Mouse (Mus musculus) forebrain, embryonic 15.5 days (tissue): ENCODE measurements around the gene Ankrd65. TPM values are rescaled to one million over a fixed set of nuclear protein-coding genes. Genes with fewer than 3 reads are reported as not detected.

ENCODE experiments used
- ATAC-seq: fragments of 200-750 bp; cut with Nextera tagmentation; replicated peaks from 2 replicates; pipeline ENCODE4 v1.8.0; 2017; ENCODE audit warnings: mild to moderate bottlenecking, moderate TSS enrichment, moderate library complexity
- H3K27ac ChIP-seq: fragments of 300-500 bp; sonication (generic); replicated peaks from 2 replicates; pipeline ENCODE4 v1.5.1; 2015; ENCODE audit warnings: mild to moderate bottlenecking, inconsistent platforms
- H3K27me3 ChIP-seq: fragments of 300-500 bp; sonication (generic); 2 replicates; pipeline ENCODE4 v1.6.1; 2015; ENCODE audit warnings: inconsistent platforms
- H3K36me3 ChIP-seq: fragments of 300-500 bp; sonication (generic); 2 replicates; pipeline ENCODE4 v1.6.1; 2015; ENCODE audit warnings: mild to moderate bottlenecking, inconsistent platforms
- H3K4me1 ChIP-seq: fragments of 300-500 bp; sonication (generic); 2 replicates; pipeline ENCODE4 v1.6.1; 2015; ENCODE audit warnings: inconsistent platforms
- H3K4me2 ChIP-seq: fragments of 300-500 bp; sonication (generic); replicated peaks from 2 replicates; pipeline ENCODE4 v1.6.1; 2015; ENCODE audit warnings: mild to moderate bottlenecking, inconsistent platforms
- H3K4me3 ChIP-seq: fragments of 300-500 bp; sonication (generic); 2 replicates; pipeline ENCODE4 v1.5.1; 2015; ENCODE audit warnings: mild to moderate bottlenecking, inconsistent platforms
- H3K9ac ChIP-seq: fragments of 300-500 bp; sonication (generic); replicated peaks from 2 replicates; pipeline ENCODE4 v1.6.1; 2015; ENCODE audit warnings: mild to moderate bottlenecking, inconsistent platforms
- H3K9me3 ChIP-seq: fragments of 300-500 bp; sonication (generic); 2 replicates; pipeline ENCODE4 v1.6.1; 2016; ENCODE audit warnings: inconsistent platforms
- WGBS: fragments of 180-500 bp; shearing (Covaris S2); methylation state at CpG from one replicate; pipeline ENCODE4 v1.1.7; 2015; ENCODE audit warnings: mixed read lengths; 5-methylcytosine and 5-hydroxymethylcytosine counted together
- polyA plus RNA-seq: library from polyadenylated mRNA; unstranded; fragments of >200 nt; fragmentation: Nextera tagmentation; extraction: Ambion mirVana; gene quantifications from 2 replicates; pipeline ENCODE4 v1.2.1, GENCODE M21; 2015

Ankrd65 gene
- polyA plus RNA-seq, 1 experiment from 2014 or later = not detected

DNA sequence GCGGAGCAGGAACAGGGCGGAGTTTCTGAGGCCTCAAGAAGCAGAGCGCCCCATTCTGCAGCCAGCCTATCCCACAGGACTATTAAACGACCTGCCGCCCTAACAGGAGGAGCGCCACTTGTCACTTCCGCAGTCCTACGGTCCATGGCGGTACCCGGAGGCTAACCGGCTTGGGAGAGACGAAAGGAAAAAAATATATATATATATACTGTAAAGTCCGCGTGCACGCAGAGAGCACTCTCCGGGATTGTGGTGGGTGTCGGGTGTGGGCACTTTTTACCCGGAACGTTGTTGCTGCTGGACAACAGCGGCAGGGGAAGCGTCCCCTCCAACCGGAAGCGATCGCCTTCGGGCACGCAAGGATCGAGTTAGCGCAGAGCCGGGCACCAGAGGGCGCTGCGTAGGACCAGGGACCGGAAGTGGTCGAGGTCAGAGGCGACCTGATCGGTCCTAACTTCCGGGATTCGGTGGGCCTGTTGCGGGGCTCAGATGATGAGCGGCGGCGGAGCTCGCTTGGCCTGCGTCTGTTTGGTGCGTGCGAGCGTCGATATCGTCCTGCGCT lies 41.0 kb downstream of the Ankrd65 start, which contains the start of gene Aurkaip1:
Gene Aurkaip1, plus strand, starts transcription at position 68 of the 562 bp plus-strand sequence.
- under 1% methylated on average over 49 of the region's 49 CpGs for WGBS
- Histone ChIP-seq H3K36me3 (peaks cover 21% of the 10 kb centered on the region), H3K4me2 (peak within 1 kb of the TSS; percentile 98), H3K9ac (peak within 1 kb of the TSS; percentile 78), H3K4me3 (peak within 1 kb of the TSS; percentile 78), H3K27ac (peak within 1 kb of the TSS; percentile 92), H3K4me1 (peaks cover 29% of the 10 kb centered on the region), H3K9me3 (no peaks in the 10 kb centered on the region), H3K27me3 (no peaks in the 10 kb centered on the region)
- ATAC-seq = peak; percentile 94

DNA sequence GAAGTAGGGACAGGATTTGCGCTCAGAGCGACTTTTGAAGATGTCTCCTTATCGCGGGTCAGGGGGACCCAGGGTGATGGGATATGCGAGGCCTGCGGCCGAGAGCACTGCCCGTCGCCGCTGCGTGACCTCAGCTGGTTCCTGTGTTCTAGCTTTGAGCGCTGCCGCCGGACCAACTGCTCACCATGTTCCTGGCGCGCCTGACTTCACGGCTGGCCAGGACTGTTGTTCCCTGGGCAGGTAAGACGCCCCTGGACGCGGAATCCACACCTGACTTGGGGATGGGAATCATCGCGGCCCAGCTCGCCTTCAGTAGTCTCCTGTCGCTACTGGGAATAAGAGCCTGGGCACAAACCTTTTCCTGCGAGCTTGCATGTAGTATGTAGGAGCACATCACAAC lies 41.6 kb downstream of the Ankrd65 start:
- no peak for ATAC-seq
- 1% methylated on average over 25 of the region's 25 CpGs for WGBS
- Histone ChIP-seq H3K4me1 (peaks cover 29% of the 10 kb centered on the region), H3K4me2 (peak overlapping the region; percentile 98), H3K36me3 (peaks cover 15% of the 10 kb centered on the region), H3K27ac (peak overlapping the region; percentile 92), H3K9ac (peak overlapping the region; percentile 78), H3K4me3 (peak overlapping the region; percentile 78), H3K9me3 (no peaks in the 10 kb centered on the region), H3K27me3 (no peaks in the 10 kb centered on the region)

DNA sequence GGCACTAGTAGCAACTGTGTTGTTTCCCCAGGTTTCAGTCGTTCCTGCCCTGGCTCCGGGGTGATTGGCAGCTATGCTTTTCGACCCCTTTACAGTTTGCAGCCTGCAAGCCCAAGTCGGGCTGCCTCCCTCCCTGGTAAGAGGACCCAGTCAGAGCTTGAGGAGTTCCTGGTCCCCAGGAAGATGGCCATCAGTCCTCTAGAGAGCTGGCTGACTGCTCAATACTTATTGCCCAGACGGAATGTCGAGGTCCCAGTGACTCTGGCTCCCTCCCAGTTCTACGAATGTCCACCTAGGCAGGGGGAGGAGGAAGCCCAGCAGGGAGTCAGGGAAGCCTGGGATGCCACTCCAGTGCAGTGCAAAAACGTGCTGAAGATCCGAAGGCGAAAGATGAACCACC lies 42.1 kb downstream of the Ankrd65 start:
- Histone ChIP-seq H3K4me2 (peak overlapping the region; percentile 98), H3K4me1 (peaks cover 29% of the 10 kb centered on the region), H3K27ac (no peak overlapping the region), H3K9ac (peak overlapping the region; percentile 78), H3K9me3 (no peaks in the 10 kb centered on the region), H3K4me3 (peak overlapping the region; percentile 78), H3K36me3 (peaks cover 11% of the 10 kb centered on the region; the same call in 1 of the 2 replicates), H3K27me3 (no peaks in the 10 kb centered on the region)
- whole genome bisulfite sequencing = 60% methylated on average over 10 of the region's 10 CpGs
- ATAC-seq = no peak

DNA sequence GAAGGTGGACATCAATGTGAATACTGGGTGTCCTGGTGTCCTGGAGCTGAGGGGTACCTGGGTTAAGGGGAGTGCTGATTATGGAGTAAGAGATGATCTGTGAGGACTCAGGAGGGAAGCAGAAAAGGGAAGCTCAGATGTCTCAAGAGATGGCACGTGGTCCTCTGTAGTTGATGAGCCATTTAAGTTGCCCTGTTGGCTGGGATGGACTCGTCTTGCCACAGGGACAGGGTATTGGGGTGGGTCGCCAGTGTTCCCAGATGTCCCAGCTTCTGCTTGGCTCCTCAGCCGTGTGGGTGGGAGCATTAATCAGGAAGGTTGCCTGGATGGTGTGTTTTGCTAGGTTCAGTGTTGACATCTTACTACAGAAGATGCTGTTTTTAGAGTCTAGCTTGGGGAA lies 43.0 kb downstream of the Ankrd65 start:
- no peak overlapping the region for H3K9ac ChIP-seq
- no peak overlapping the region for H3K4me3 ChIP-seq

DNA sequence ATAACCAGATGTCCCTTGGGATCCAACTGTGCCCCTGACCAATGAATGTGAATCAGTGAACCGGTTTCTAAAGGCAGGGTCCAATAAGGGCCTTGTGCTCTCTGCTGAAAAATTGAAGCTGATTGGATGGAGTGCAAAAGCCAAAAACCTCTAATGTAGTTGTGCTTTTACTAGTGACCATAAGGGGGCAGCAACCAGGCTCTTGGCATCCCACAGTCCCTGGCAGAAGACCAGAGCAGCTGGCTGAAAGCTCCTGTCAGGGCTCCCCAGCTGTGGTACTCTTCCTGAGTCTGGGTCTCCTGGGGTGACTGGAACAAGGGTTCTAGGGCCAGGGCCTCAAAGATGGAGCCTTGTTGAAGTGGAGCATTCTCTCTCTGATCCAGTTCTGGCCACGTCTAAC lies 43.6 kb downstream of the Ankrd65 start:
- 35% methylated on average over 2 of the region's 2 CpGs for WGBS
- Histone ChIP-seq H3K27ac (peak overlapping the region; percentile 58), H3K9ac (peak overlapping the region; percentile 8; the same call in 1 of the 2 replicates), H3K9me3 (no peaks in the 10 kb centered on the region), H3K36me3 (0 out of 2 replicates have a peak, but pooled peaks cover 5% of the 10 kb centered on the region), H3K4me3 (no peak overlapping the region), H3K4me1 (peaks cover 29% of the 10 kb centered on the region), H3K4me2 (no peak overlapping the region), H3K27me3 (no peaks in the 10 kb centered on the region)
- ATAC-seq = no peak

More for the DNA sequence above, 43.0 kb downstream of the Ankrd65 start:
- peaks cover 29% of the 10 kb centered on the region for H3K4me1 ChIP-seq
- no peaks in the 10 kb centered on the region for H3K27me3 ChIP-seq
- H3K36me3 ChIP-seq = 0 out of 2 replicates have a peak, but pooled peaks cover 5% of the 10 kb centered on the region
- 90% methylated on average over 4 of the region's 4 CpGs for whole genome bisulfite sequencing
- H3K4me2 ChIP-seq = no peak overlapping the region
- no peaks in the 10 kb centered on the region for H3K9me3 ChIP-seq
- ATAC-seq = no peak
- no peak overlapping the region for H3K27ac ChIP-seq

DNA sequence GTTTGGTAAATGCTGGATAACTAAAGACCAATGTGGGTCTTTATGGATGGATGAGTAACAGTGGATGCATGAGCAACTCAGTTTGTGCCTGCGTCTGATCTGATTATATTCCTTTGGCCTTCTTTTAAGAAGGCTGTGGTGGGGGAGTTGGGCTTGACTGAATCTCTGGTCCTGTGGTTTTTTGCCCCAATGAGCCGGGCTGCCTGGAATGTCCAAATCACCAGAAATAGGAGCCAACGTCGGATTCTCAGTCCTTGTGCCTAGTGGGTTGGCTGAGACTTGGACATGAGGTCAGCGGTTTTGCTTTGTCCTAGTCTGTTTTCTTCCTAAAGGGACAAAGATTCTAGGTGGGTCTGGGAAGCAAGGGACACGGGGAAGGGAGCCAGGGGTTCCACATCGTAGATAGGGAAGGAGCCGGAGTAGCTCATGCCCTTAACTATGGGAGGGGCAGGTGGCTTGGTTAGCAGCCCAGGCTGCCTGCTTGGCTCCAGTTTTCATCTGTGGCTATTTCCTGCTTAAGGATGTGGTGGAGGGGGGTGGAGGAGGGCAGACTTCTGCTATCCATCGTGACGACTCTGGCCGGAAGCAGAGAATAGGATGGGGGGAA lies 47.3 kb downstream of the Ankrd65 start:
- peaks cover 13% of the 10 kb centered on the region for H3K27me3 ChIP-seq
- H3K4me2 ChIP-seq = no peak overlapping the region
- 83% methylated on average over 11 of the region's 11 CpGs for WGBS
- H3K36me3 ChIP-seq = 0 out of 2 replicates have a peak, but pooled peaks cover 5% of the 10 kb centered on the region
- H3K27ac ChIP-seq = no peak overlapping the region
- no peak overlapping the region for H3K9ac ChIP-seq
- ATAC-seq = no peak
- H3K4me3 ChIP-seq = no peak overlapping the region
- H3K9me3 ChIP-seq = no peaks in the 10 kb centered on the region
- peaks cover 38% of the 10 kb centered on the region for H3K4me1 ChIP-seq

DNA sequence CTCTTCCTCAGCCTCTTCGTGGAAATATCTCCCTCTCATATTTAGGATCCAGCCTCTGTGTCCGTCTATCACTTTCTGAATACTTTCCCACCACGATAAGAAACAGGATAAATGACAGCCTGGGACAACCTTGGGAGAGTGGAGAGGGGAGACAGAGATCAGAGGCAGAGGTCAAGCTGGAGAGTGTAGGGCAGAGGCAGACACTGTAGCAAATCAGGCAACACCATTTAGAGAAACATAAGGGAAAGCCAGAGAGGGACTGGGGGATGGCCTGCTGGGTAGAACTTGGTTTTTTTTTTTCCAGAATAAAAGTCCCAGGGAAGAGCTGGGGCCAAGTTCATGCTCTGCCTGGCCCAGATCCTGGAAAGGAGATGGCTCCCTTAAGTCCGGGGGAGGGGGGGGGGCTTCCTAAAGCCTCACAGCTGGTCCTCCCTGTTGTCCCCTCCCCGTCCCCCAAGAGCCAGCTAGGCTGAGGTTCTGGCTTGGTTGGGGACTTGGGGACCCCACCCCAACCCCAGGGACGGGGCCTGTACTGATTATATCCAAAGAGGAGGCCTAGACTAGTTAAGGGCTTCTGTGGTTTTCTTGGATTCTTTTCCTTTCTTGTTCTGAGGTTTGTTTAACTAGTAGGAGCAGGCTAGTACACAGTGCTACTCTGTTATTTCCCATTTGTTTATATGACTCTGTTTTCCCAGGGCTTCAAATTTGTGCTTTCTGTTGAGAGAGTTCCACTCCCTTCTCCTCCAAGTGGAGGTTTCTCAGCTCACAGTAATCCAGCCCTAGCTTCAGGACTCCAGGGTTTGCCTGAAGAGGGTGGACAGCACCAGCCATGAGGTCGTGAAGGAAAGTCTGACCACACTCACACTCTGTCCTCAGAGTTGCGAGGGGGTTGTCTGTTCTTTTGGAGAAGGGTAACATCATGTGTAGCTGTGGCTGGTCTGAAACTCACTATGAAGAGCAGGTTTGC lies 48.2 kb downstream of the Ankrd65 start:
- WGBS = 66% methylated on average over 8 of the region's 8 CpGs
- no peak for ATAC-seq
- H3K27me3 ChIP-seq = peaks cover 13% of the 10 kb centered on the region
- no peak overlapping the region for H3K9ac ChIP-seq
- no peak overlapping the region for H3K4me3 ChIP-seq
- no peaks in the 10 kb centered on the region for H3K9me3 ChIP-seq
- H3K4me2 ChIP-seq = no peak overlapping the region
- H3K36me3 ChIP-seq = 0 out of 2 replicates have a peak, but pooled peaks cover 5% of the 10 kb centered on the region
- H3K4me1 ChIP-seq = peaks cover 29% of the 10 kb centered on the region
- no peak overlapping the region for H3K27ac ChIP-seq

DNA sequence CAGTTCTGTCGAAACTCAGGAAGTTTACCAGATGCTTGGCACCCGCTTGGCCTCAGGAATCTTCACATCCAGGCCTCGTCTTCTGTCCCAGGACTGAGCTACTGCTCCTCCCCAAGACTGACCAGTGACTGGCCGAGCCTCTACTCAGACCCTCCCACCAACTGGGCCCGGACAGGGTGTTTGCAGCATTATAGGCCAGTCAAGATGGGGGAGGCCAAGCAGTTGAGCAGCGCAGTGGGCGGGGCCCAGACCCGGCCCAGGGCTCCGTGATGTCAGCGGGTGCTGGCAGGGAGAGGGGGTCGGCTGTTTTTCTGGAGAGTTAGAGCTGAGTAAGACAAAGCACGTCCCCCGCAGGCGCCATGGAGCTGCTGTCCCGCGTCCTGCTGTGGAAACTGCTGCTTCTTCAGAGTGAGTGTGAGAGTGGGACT lies 49.3 kb downstream of the Ankrd65 start, which contains the start of gene Mxra8:
Gene Mxra8, plus strand, starts transcription at position 198 of the 428 bp plus-strand sequence.
- Histone ChIP-seq H3K27me3 (peaks cover 13% of the 10 kb centered on the region), H3K36me3 (0 out of 2 replicates have a peak, but pooled peaks cover 5% of the 10 kb centered on the region), H3K4me3 (peak within 1 kb of the TSS; percentile 33), H3K9me3 (no peaks in the 10 kb centered on the region), H3K4me2 (peak within 1 kb of the TSS; percentile 50), H3K9ac (peak within 1 kb of the TSS; percentile 37; the same call in 1 of the 2 replicates), H3K27ac (no peak within 1 kb of the TSS), H3K4me1 (peaks cover 20% of the 10 kb centered on the region)
- WGBS = 2% methylated on average over 16 of the region's 16 CpGs
- peak; percentile 54; the same call in 1 of the 2 replicates for ATAC-seq

DNA sequence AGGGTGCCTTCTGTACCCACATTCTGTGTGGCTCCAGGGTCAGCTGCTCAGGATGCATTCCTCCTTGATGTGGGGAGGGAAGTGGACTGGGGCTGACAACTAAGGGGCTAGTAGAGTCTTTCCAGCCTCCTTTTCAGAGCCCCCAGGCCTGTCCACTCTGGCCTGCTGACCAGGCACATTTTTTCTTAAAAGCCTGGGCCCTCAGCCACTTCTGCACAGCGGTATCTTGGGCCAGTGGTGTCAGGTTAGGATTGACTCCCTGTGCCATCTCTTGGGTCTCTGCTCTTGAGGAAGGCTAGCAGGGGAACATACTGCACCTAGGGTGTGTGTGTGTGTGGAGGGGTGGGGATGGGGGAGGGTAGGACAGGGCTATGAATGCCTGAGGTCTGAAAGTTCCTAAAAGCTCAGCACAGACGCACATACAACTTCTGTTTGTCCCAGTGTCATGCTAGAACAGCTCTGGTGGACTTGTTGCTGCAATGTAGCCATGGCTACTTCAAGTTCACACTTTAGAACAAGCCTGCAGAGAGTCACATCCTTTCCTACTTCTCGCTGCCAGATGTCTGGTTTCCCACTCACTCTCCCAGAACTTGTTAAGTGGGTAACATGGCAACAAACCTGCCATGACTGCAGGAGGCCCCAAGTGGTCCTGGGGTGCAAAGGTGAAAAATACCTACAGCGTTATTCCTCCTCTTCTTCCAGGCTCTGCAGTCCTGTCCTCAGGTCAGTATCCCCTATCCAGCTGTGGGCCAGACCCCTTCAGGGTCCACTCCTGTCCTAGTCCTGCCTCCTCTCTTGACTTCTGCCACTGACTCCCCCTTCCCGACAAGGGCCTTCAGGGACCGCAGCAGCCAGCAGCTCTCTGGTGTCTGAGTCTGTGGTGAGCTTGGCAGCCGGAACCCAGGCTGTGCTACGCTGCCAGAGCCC lies 50.1 kb downstream of the Ankrd65 start:
- peak; percentile 27; the same call in 1 of the 2 replicates for ATAC-seq
- peak overlapping the region; percentile 33 for H3K4me3 ChIP-seq

DNA sequence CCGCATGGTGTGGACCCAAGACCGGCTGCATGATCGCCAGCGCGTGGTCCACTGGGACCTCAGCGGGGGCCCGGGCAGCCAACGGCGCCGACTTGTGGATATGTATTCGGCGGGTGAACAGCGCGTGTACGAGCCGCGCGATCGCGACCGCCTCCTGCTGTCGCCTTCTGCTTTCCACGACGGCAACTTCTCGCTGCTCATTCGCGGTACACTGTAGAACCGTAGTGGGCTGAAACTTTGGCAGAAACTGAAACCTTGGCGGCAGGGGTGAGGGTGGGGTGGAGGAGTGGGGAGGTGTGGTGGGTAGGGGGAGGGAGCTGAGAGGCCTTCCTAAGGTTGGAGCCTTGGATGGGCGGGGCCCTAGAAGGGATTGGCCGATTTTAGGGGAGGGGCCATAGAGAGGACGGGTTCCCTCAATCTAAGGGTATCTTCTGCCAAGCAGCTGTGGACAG lies 50.8 kb downstream of the Ankrd65 start:
- Histone ChIP-seq H3K27me3 (peaks cover 13% of the 10 kb centered on the region), H3K9me3 (no peaks in the 10 kb centered on the region), H3K4me3 (peak overlapping the region; percentile 33), H3K4me2 (peak overlapping the region; percentile 50), H3K9ac (peak overlapping the region; percentile 37), H3K36me3 (no peaks in the 10 kb centered on the region), H3K27ac (no peak overlapping the region), H3K4me1 (peaks cover 20% of the 10 kb centered on the region)
- under 1% methylated on average over 32 of the region's 32 CpGs for WGBS
- no peak for ATAC-seq

More for the DNA sequence above, 50.1 kb downstream of the Ankrd65 start:
- H3K4me2 ChIP-seq = peak overlapping the region; percentile 50
- H3K9me3 ChIP-seq = no peaks in the 10 kb centered on the region
- H3K27ac ChIP-seq = no peak overlapping the region
- H3K9ac ChIP-seq = peak overlapping the region; percentile 37
- no peaks in the 10 kb centered on the region for H3K36me3 ChIP-seq
- peaks cover 13% of the 10 kb centered on the region for H3K27me3 ChIP-seq
- 9% methylated on average over 8 of the region's 8 CpGs for WGBS
- H3K4me1 ChIP-seq = peaks cover 20% of the 10 kb centered on the region
